Mouse (Mus musculus): Measurements from ENCODE around the gene Ace2.

Ace2 gene

DNA sequence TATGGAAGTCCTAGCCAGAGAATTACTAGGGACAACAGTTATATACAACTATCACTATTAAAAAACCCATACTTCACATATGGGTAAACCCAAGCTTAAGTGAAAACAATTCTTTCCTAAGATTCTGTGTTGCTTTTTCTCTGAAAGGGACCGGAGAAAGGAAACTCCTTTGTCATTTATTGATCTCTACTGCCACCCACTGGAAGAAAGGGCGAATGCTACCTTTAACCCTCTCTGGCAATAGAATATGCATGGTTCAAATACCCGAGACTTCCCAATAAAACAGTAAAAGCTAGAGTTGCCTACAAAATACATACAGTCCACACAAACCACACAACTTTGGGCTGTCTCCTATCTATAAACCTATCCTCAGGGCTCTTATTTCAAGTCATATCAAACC, 40.6 kb downstream of the Ace2 start:
- DNase-seq (ENCODE audit: low read depth), result peak; percentile 58

GRCm38 (mm10) chrX:164183844-164184243, 44.7 kb downstream of the Ace2 start:
- peak; percentile 67 for DNase-seq (ENCODE audit: low read depth)

- no peak for DNase-seq (ENCODE audit: low read depth)
Observed at GRCm38 (mm10) chrX:164189880-164190279, 50.7 kb downstream of the Ace2 start.

DNA sequence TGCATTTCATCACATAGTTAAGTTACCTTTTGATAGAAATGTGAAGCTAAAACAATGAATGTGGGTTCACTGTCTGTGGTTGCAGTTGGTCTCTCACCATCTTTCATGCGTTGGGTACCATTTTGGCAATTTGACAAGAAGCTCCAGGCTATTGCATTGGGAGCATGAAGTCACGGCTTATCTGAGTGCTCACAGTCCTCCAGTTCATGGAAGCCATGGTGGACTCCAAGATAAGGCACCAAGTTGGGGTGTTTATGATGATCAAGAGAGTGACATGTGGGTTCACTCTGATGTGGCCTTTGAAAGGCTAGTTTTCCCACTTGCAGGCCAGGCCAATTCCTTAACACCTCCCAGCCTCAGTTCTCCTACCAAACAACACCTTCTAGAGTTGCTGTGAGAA, 58.5 kb downstream of the Ace2 start:
- no peak for DNase-seq (ENCODE audit: low read depth)

DNA sequence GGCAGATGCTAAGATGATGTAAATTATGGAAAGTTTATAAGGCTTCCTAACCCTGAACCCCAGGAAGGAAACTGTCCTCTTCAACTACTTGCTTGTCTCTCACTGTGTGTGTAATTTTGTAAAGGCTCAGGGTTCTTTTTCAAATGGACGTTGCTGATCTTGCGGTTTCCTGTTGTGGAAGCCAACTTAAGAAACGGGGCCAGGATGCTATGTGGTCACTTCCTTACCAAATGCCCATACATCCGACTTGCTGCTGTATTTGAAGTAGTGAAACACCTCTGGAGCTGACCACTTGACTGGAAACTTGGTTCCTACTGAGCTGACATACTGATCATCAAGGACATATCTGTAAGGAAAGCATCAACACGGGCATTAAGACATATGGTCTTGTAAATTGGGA, 61.4 kb downstream of the Ace2 start:
- DNase-seq (ENCODE audit: low read depth), result no peak

DNA sequence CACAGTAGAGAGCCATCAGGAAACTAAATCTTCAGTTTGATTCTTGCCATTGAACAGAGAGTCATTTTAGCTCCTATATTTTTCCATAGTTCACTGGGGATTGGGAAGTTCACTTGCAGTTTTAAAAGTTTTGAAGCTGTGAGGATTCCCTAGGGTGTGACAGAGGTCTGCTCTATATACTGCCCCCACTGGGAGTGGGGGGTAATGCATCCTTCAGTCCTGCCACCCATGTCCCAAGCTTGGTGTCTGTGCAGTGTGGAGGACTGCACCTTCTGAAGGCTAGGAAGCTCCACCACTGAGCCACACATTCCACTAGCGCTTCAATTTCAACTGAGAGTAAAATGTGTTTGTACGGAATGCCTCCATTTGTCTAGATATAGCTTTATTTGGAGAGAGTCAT, 82.9 kb downstream of the Ace2 start:
- DNase-seq (ENCODE audit: low read depth), result peak; percentile 28

GRCm38 (mm10) chrX:164233380-164233779, 94.2 kb downstream of the Ace2 start:
- DNase-seq (ENCODE audit: low read depth), result no peak
